Mouse (Mus musculus): ENCODE measurements at regions not wholly inside any gene's neighbourhood (a gene's known extent, or its start where the extent isn't known, plus 50 kb on each side); places are given as distances from the start of the nearest gene placed in this dataset.

DNA sequence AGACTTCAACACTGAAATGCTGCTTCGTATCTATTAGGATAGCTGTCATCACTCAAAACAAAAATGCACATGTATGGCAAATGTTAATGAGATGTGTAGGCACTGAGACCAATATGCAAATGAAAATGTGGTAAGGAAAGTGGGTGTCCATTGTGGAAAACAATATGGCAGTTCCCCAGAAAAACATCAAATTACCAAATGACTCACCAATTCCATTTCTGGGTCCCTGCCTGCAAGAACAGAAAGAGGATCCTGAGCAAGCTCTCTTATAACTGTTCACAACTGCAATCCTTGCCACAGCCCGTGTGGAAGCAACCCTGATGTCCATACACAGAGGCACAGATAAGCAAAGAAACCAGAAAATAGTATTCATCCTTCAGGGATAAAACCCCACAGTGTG is 442.0 kb downstream of the Defb40 start:
- TF ChIP-seq CTCF (IDR thresholded peaks at IDR 0.05; ENCODE audit: insufficient read depth, low read depth, low read length) (no peak), POLR2A (IDR thresholded peaks at IDR 0.05; ENCODE audit: insufficient read depth, low read depth, low read length) (no peak)
